Mouse (Mus musculus) olfactory bulb, adult 2 months (tissue): ENCODE results near the gene Eif2b3. TPM values are rescaled to one million over a fixed set of nuclear protein-coding genes. Genes with fewer than 3 reads are reported as not detected.

ENCODE experiments used
- H3K27ac ChIP-seq: fragments of 200-500 bp; 2 replicates; pipeline ENCODE4 v1.5.1; 2012; ENCODE audit warnings: low read depth, low read length; ENCODE audit not compliant: insufficient read depth
- H3K4me1 ChIP-seq: fragments of 200-500 bp; 2 replicates; pipeline ENCODE4 v1.6.1; 2012; ENCODE audit warnings: low read length; ENCODE audit not compliant: control insufficient read depth, insufficient read depth
- H3K4me3 ChIP-seq: fragments of 200-500 bp; 2 replicates; pipeline ENCODE4 v1.5.1; 2012; ENCODE audit warnings: mild to moderate bottlenecking, low read depth, low read length, moderate library complexity; ENCODE audit not compliant: insufficient read depth
- CTCF ChIP-seq: fragments of 200-500 bp; IDR thresholded peaks from 2 replicates; pipeline ENCODE4 v1.5.1; 2012; ENCODE audit warnings: low read depth, mild to moderate bottlenecking, low read length, moderate library complexity; ENCODE audit not compliant: insufficient read depth
- POLR2A ChIP-seq: fragments of 200-500 bp; IDR thresholded peaks from 2 replicates; pipeline ENCODE4 v1.6.1; 2012; ENCODE audit warnings: mild to moderate bottlenecking, low read depth, low read length, moderate library complexity; ENCODE audit not compliant: insufficient read depth
- WGBS: fragments of 180-500 bp; shearing (Covaris S2); methylation state at CpG from one replicate; pipeline ENCODE4 v1.1.7; 2018; 5-methylcytosine and 5-hydroxymethylcytosine counted together
- polyA plus RNA-seq: library from polyadenylated mRNA; stranded (reverse); fragments of >200 nt; gene quantifications from 2 replicates; pipeline ENCODE4 v1.2.4, GENCODE M21; 2012; ENCODE audit warnings: low replicate concordance; ENCODE audit not compliant: missing spikeins, insufficient read depth, insufficient read length

Gene Eif2b3
- not detected in 2 replicates for polyA plus RNA-seq

- WGBS = under 1% methylated on average over 61 of the region's 61 CpGs
- peak; percentile 91 for TF ChIP-seq POLR2A
- no peak for TF ChIP-seq CTCF
- no peaks in the 10 kb centered on the region for H3K4me1 ChIP-seq
These were observed at the start of gene Eif2b3 for GRCm38 (mm10) chr4:117019206-117020134. Gene Eif2b3, plus strand, starts transcription at chr4:117019402.

GRCm38 (mm10) chr4:116976503-116976902, 42.7 kb upstream of the Eif2b3 start:
- no peak overlapping the region for H3K4me3 ChIP-seq
- H3K4me1 ChIP-seq = no peaks in the 10 kb centered on the region
- WGBS = 76% methylated on average over 2 of the region's 2 CpGs
- no peak for TF ChIP-seq CTCF
- no peak overlapping the region for H3K27ac ChIP-seq

More at GRCm38 (mm10) chr4:117019206-117020134, at the start of gene Eif2b3:
- no peak within 1 kb of the TSS for H3K27ac ChIP-seq
- H3K4me3 ChIP-seq = peak within 1 kb of the TSS; percentile 98

- TF ChIP-seq CTCF = no peak
- TF ChIP-seq POLR2A = no peak
- 91% methylated on average over 7 of the region's 7 CpGs for WGBS
- Histone ChIP-seq H3K27ac (0 out of 2 replicates have a peak overlapping the region, but pooled peaks have one; percentile 8), H3K4me1 (peaks cover 12% of the 10 kb centered on the region), H3K4me3 (no peak overlapping the region)
These were observed 33.5 kb upstream of the Eif2b3 start for GRCm38 (mm10) chr4:116985681-116986080.

- WGBS = 43% methylated on average over 17 of the region's 17 CpGs
- no peak overlapping the region for H3K27ac ChIP-seq
- no peak overlapping the region for H3K4me3 ChIP-seq
These were observed 32.6 kb upstream of the Eif2b3 start for GRCm38 (mm10) chr4:116986400-116987121.

GRCm38 (mm10) chr4:116987122-116987456, 32.1 kb upstream of the Eif2b3 start:
- Histone ChIP-seq H3K27ac (no peak overlapping the region), H3K4me1 (peaks cover 14% of the 10 kb centered on the region), H3K4me3 (no peak overlapping the region)
- WGBS = 56% methylated on average over 5 of the region's 5 CpGs
- TF ChIP-seq POLR2A = no peak
- no peak for TF ChIP-seq CTCF

More at GRCm38 (mm10) chr4:116986400-116987121, 32.6 kb upstream of the Eif2b3 start:
- peak; percentile 80 for TF ChIP-seq CTCF
- no peak for TF ChIP-seq POLR2A
- peaks cover 14% of the 10 kb centered on the region for H3K4me1 ChIP-seq

- Histone ChIP-seq H3K4me1 (peaks cover 23% of the 10 kb centered on the region), H3K4me3 (no peak overlapping the region), H3K27ac (no peak overlapping the region)
- TF ChIP-seq CTCF = no peak
- no peak for TF ChIP-seq POLR2A
- WGBS = 58% methylated on average over 6 of the region's 6 CpGs
These were observed 29.5 kb upstream of the Eif2b3 start for GRCm38 (mm10) chr4:116989731-116990130.

GRCm38 (mm10) chr4:116991366-116991765, 27.8 kb upstream of the Eif2b3 start:
- WGBS = 9% methylated on average over 7 of the region's 7 CpGs
- peaks cover 24% of the 10 kb centered on the region for H3K4me1 ChIP-seq
- no peak overlapping the region for H3K4me3 ChIP-seq
- TF ChIP-seq CTCF = peak; percentile 55
- no peak for TF ChIP-seq POLR2A
- no peak overlapping the region for H3K27ac ChIP-seq

GRCm38 (mm10) chr4:116993672-116994621, 25.3 kb upstream of the Eif2b3 start, which contains the start of gene Urod:
Gene Urod, minus strand, starts transcription at chr4:116994413.
- under 1% methylated on average over 38 of the region's 38 CpGs for WGBS
- TF ChIP-seq CTCF = no peak
- TF ChIP-seq POLR2A = no peak
- H3K27ac ChIP-seq = peak within 1 kb of the TSS; percentile 58; the same call in 1 of the 2 replicates
- peak within 1 kb of the TSS; percentile 89 for H3K4me3 ChIP-seq
- H3K4me1 ChIP-seq = peaks cover 17% of the 10 kb centered on the region
